Mouse (Mus musculus) thymus, adult 2 months (tissue): ENCODE data around the gene Mfap1b. TPM values are rescaled to one million over a fixed set of nuclear protein-coding genes. Genes with fewer than 3 reads are reported as not detected.

Experiments used
- DNase-seq: peaks from one replicate; pipeline ENCODE4 v3.0.0; 2021
- H3K27ac ChIP-seq: fragments of 200-500 bp; 2 replicates; pipeline ENCODE4 v1.5.1; 2012; ENCODE audit warnings: low read length, control low read depth; ENCODE audit not compliant: control insufficient read depth, insufficient read depth
- H3K27me3 ChIP-seq: fragments of 200-500 bp; 2 replicates; pipeline ENCODE4 v1.6.1; 2012; ENCODE audit warnings: mild to moderate bottlenecking, low read length, moderate library complexity, mixed read lengths; ENCODE audit not compliant: control insufficient read depth, insufficient read depth
- H3K36me3 ChIP-seq: fragments of 200-500 bp; 2 replicates; pipeline ENCODE4 v1.6.1; 2012; ENCODE audit warnings: mild to moderate bottlenecking, low read length, moderate library complexity; ENCODE audit not compliant: control insufficient read depth, insufficient read depth
- H3K4me1 ChIP-seq: fragments of 200-500 bp; replicated peaks from 2 replicates; pipeline ENCODE4 v1.6.1; 2012; ENCODE audit warnings: low read length; ENCODE audit not compliant: control insufficient read depth, insufficient read depth
- H3K4me3 ChIP-seq: fragments of 200-500 bp; 2 replicates; pipeline ENCODE4 v1.5.1; 2012; ENCODE audit warnings: mild to moderate bottlenecking, low read length, control low read depth, moderate library complexity; ENCODE audit not compliant: control insufficient read depth, insufficient read depth
- CTCF ChIP-seq: fragments of 200-500 bp; IDR thresholded peaks from 2 replicates; pipeline ENCODE4 v1.5.1; 2012; ENCODE audit warnings: mild to moderate bottlenecking, control low read depth, low read length, moderate library complexity, borderline replicate concordance; ENCODE audit not compliant: control insufficient read depth, poor library complexity, insufficient read depth; ENCODE audit errors: extremely low read depth
- POLR2A ChIP-seq: fragments of 200-500 bp; IDR thresholded peaks from 2 replicates; pipeline ENCODE4 v1.6.1; 2012; ENCODE audit warnings: mild to moderate bottlenecking, low read length, control low read depth, moderate library complexity; ENCODE audit not compliant: control insufficient read depth, poor library complexity, insufficient read depth; ENCODE audit errors: extremely low read depth
- WGBS: fragments of 180-500 bp; shearing (Covaris S2); methylation state at CpG from one replicate; pipeline ENCODE4 v1.1.7; 2018; 5-methylcytosine and 5-hydroxymethylcytosine counted together
- polyA plus RNA-seq: library from polyadenylated mRNA; depleted of rRNA; stranded (reverse); fragments of >200 nt; gene quantifications from 2 replicates; pipeline ENCODE4 v1.2.3, GENCODE M21; 2012

The Mfap1b gene
- polyA plus RNA-seq, 1 experiment: 5.1 TPM

DNA sequence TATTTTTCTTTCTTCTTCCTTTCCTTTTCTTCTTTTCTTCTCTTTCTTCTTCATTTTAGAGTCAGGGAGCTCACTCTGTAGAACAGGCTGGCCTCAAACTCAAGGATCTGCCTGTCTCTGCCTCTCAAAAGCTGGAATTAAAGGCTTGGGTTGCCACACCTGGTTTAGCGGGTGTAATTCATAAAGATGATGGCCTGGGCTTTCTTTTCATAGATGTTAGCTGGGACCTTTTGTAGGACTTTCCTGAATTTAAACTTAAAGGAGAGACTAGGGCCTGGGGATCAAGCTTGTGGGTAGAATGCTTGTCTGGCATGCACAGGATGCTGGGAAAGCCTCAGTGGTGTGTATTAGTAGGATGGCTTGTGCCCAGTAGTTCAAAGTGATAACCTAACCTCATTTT, 29.7 kb downstream of the Mfap1b start, which contains the start of gene Ell3:
Ell3 (minus strand) TSS at position 101 of the 400 bp plus-strand sequence.
- no peak for DNase-seq
- 94% methylated on average over 1 of the region's 1 CpGs for WGBS
- Histone ChIP-seq H3K4me3 (no peak within 1 kb of the TSS), H3K4me1 (peaks cover 11% of the 10 kb centered on the region), H3K27ac (no peak within 1 kb of the TSS), H3K36me3 (no peaks in the 10 kb centered on the region), H3K27me3 (no peaks in the 10 kb centered on the region)
- TF ChIP-seq POLR2A (no peak), CTCF (no peak)

DNA sequence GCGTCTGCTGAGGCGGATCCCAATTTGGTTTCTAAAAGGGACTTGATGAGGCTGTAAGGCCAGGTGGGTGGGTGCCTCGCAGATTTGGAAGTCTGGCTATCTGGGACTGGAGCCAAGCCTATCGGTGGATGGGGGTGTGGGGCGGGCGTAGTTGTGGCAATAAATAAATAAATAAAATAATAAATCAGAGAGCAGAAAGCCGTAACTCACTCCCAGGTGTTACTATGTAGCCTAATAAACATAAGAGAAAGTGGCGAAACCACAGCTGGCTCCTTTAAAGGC, 30.9 kb downstream of the Mfap1b start:
- WGBS: 13% methylated on average over 8 of the region's 8 CpGs
- DNase-seq: no peak
- TF ChIP-seq CTCF (no peak), POLR2A (no peak)
- Histone ChIP-seq H3K36me3 (peaks cover 5% of the 10 kb centered on the region), H3K4me1 (peaks cover 11% of the 10 kb centered on the region), H3K27me3 (no peaks in the 10 kb centered on the region), H3K27ac (no peak overlapping the region), H3K4me3 (no peak overlapping the region)

DNA sequence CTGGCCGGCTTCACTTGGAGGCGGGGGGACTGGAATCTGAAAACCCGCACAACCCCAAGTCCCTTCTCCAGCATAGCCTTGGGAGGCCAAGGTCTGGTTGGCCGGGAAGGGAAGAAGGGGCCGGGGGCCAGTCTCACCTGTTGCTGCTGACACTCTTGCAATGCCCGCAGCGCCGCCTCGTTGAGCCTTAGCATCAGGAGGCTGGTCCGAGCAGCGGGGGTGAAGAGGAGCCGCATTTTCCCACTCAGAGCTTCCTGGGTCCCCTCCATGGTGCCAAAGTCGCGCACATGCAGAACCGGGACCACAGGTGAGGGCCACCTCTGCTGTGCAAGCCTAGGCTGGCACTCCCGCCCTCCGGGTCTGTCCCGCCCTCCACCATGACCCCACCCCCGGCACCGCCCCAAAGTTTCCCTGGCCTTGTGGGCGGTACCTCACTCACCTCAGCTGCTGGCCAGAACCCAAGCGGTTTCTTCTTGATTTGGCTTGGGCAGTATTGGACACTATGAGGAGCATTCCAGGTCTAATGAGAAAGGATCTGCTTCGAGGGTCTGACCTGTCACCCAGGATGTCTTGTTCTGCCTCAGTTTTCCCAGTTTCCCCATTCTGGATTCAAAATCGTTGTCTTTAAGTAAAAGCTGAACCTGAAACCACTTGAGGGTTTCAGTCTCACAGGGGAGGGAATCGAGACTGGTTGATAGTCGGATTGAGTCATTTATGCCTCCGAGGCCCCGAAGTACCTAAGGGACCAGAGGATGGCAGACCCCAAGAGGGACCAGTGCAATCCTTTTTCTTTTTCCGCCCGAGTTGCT, 31.4 kb downstream of the Mfap1b start:
- H3K27ac ChIP-seq: no peak overlapping the region
- no peaks in the 10 kb centered on the region for H3K27me3 ChIP-seq
- peak overlapping the region; percentile 40 for H3K4me3 ChIP-seq
- TF ChIP-seq POLR2A: no peak
- no peak for TF ChIP-seq CTCF
- peaks cover 10% of the 10 kb centered on the region for H3K36me3 ChIP-seq
- DNase-seq: peak; percentile 61
- peaks cover 11% of the 10 kb centered on the region for H3K4me1 ChIP-seq
- WGBS: 3% methylated on average over 30 of the region's 30 CpGs

DNA sequence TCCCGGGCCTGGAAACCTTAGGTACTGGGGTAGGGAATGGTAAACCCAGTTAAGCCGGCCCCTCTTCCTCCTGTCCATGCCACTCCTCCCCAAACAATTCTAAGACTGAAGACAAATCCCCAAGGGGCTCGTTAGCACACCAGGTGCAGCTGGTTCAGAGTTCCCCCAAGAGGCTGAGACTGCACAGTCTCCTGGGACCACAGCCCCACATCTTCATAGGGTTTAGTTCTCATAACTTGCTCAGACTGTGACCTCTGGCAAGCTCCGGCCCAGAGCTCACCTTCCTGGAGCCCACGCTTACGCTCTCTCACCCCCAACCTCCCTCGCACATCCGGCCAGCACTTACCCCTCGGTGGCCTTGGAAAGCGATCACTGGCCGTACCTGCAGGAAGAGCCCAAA, 32.1 kb downstream of the Mfap1b start:
- Histone ChIP-seq H3K27me3 (no peaks in the 10 kb centered on the region), H3K36me3 (peaks cover 17% of the 10 kb centered on the region), H3K27ac (no peak overlapping the region), H3K4me3 (peak overlapping the region; percentile 40; the same call in 1 of the 2 replicates), H3K4me1 (peaks cover 11% of the 10 kb centered on the region)
- TF ChIP-seq CTCF (no peak), POLR2A (no peak)
- WGBS: 31% methylated on average over 11 of the region's 11 CpGs
- no peak for DNase-seq

DNA sequence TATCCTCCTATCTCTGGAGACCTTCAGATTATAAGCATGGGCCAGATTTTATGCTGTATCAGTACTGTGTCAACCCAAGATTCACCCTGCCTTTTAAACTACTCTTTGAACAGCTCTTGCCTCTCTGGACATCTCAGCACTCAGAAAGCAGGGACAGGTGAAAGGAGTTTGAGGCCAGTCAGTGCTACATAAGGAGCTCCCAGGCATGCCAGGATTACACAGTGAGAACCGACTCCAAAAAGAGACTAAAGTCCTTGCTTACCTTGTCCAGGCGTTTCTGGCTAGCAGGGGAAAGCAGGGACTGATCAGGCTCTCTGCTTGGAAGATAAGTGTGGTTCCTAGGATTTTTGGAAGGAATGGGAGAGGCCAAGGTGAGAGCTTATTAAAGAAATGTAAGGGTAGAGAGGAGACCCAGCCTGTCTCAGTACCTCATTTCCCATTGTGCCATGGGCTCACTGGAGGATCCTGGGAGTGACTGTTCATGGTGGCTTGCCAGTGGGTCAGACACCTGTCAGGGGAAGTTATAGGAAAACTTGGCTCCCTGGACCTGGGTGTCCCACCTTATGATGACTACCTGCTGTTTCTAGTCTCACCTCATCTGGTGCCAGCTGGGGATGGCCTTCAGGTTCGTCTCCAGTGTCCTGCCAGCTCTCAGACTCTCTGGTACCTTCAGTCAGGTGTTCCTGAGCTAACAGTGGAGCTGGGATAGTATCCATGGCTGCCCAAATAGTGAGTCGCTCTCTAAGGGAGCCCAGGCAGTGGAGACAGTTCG, 32.8 kb downstream of the Mfap1b start:
- peaks cover 25% of the 10 kb centered on the region for H3K36me3 ChIP-seq
- no peak overlapping the region for H3K27ac ChIP-seq
- no peak overlapping the region for H3K4me3 ChIP-seq
- DNase-seq: no peak
- H3K4me1 ChIP-seq: peaks cover 11% of the 10 kb centered on the region
- TF ChIP-seq CTCF (no peak), POLR2A (no peak)
- 82% methylated on average over 5 of the region's 5 CpGs for WGBS
- no peaks in the 10 kb centered on the region for H3K27me3 ChIP-seq

DNA sequence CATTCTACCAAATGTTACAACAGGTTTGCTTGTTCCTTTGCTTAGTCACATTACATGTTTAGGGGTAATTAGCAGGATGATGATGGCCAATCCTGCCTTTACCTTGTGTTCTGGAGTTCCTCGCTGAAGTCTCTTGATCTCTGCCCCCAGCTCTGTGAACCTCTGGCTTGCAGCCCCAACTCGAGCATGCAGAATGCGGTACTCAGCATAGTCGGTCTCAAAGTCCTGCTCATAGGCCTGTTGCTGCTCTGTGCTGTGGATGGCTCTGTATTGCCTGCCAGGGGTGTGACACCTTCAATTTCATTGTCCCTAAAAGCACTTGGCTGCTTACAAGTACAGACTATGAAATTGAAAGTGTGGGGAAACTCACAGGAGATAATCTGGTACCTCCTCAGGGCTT, 34.1 kb downstream of the Mfap1b start:
- TF ChIP-seq POLR2A (no peak), CTCF (no peak)
- Histone ChIP-seq H3K36me3 (peaks cover 37% of the 10 kb centered on the region), H3K4me1 (peaks cover 11% of the 10 kb centered on the region), H3K27ac (no peak overlapping the region), H3K4me3 (no peak overlapping the region), H3K27me3 (no peaks in the 10 kb centered on the region)
- no peak for DNase-seq
- WGBS: 95% methylated on average over 4 of the region's 4 CpGs

DNA sequence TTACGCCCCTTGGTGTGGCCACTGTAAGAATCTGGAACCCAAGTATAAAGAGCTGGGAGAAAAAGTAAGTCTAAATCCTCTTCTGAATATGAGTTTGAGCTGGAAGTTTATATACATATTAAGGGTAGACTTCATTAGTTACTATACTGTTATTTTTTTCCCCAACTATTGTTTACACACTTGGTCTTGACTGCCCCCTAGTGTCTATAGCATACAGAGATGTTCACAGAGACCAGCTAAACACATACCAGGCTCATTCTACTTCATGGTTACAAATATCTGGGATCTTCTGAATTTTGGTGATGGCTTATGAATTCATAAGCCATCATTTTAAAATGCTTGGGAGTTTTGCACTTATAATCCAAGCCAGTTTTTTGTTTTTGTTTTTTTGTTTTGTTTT, 39.0 kb downstream of the Mfap1b start:
- H3K36me3 ChIP-seq: peaks cover 86% of the 10 kb centered on the region
- H3K4me1 ChIP-seq: no peaks in the 10 kb centered on the region
- DNase-seq: no peak
- no peak overlapping the region for H3K4me3 ChIP-seq
- TF ChIP-seq CTCF (no peak), POLR2A (no peak)
- no peak overlapping the region for H3K27ac ChIP-seq
- H3K27me3 ChIP-seq: no peaks in the 10 kb centered on the region
- WGBS: 100% methylated on average over 1 of the region's 1 CpGs
